Mouse (Mus musculus) C2C12 (cell line): ENCODE data around the gene Gm6096. TPM values are rescaled to one million over a fixed set of nuclear protein-coding genes. Genes with fewer than 3 reads are reported as not detected.
"Not testable (repeated sequence)": the region's sequence is repeated elsewhere in the genome, so short reads cannot be mapped to it uniquely, and the experiment has no call there.

Experiments
- H3K27me3 ChIP-seq: one replicate; pipeline ENCODE4 v1.6.1; 2011; ENCODE audit not compliant: control insufficient read depth, insufficient read depth, insufficient read length
- H3K36me3 ChIP-seq: one replicate; pipeline ENCODE4 v1.6.1; 2011; ENCODE audit not compliant: control insufficient read depth, insufficient read depth
- H3K4me3 ChIP-seq: one replicate; pipeline ENCODE4 v1.5.1; 2011; ENCODE audit warnings: mild to moderate bottlenecking, control low read depth; ENCODE audit not compliant: poor library complexity, insufficient read depth, severe bottlenecking
- H3K79me2 ChIP-seq: one replicate; pipeline ENCODE4 v1.6.1; 2011; ENCODE audit not compliant: control insufficient read depth, insufficient read depth
- H3K79me3 ChIP-seq: one replicate; pipeline ENCODE4 v1.6.1; 2011; ENCODE audit warnings: low read depth, control low read depth
- H3ac ChIP-seq: one replicate; pipeline ENCODE3; 2011; ENCODE audit warnings: low read depth; ENCODE audit not compliant: control insufficient read depth, insufficient read length
- CEBPB ChIP-seq: IDR thresholded peaks from one replicate; pipeline ENCODE4 v1.6.1; 2011; ENCODE audit warnings: low read depth, mild to moderate bottlenecking, control low read depth, moderate library complexity
- CTCF ChIP-seq: IDR thresholded peaks from one replicate; pipeline ENCODE4 v1.5.1; 2011; ENCODE audit not compliant: control insufficient read depth, insufficient read depth, insufficient read length
- FOSL1 ChIP-seq: IDR thresholded peaks from one replicate; pipeline ENCODE4 v1.8.0; 2011; ENCODE audit warnings: mild to moderate bottlenecking, low read length; ENCODE audit not compliant: poor library complexity, insufficient read depth, severe bottlenecking
- MAX ChIP-seq: IDR thresholded peaks from one replicate; pipeline ENCODE4 v1.6.1; 2011; ENCODE audit warnings: mild to moderate bottlenecking, control low read depth
- MYOD1 ChIP-seq: IDR thresholded peaks from one replicate; pipeline ENCODE4 v1.6.1; 2011; ENCODE audit warnings: low read depth; ENCODE audit not compliant: control insufficient read depth, insufficient read length
- MYOG ChIP-seq: IDR thresholded peaks from one replicate; pipeline ENCODE4 v1.6.1; 2011; ENCODE audit not compliant: control insufficient read depth, insufficient read length; ENCODE audit errors: extremely low read depth
- USF1 ChIP-seq: IDR thresholded peaks from one replicate; pipeline ENCODE4 v1.6.1; 2011; ENCODE audit warnings: low read depth, mild to moderate bottlenecking, control low read depth, moderate library complexity
- long read RNA-seq, 2 experiments: library from polyadenylated mRNA; unstranded; transcript quantifications; one replicate each; pipeline ENCODE4 v2.0.0; 2019 to 2020
- polyA plus RNA-seq: library from polyadenylated mRNA; unstranded; fragments of >200 nt; fragmentation: generic; extraction: Trizol; gene quantifications from one replicate; pipeline ENCODE4 v1.2.1, GENCODE M21; 2012; ENCODE audit warnings: missing spikeins

Gm6096 gene
- 0.11 TPM for polyA plus RNA-seq
- long read RNA-seq, experiment 1, result 0 reads
- long read RNA-seq, experiment 2, result 0 reads

DNA sequence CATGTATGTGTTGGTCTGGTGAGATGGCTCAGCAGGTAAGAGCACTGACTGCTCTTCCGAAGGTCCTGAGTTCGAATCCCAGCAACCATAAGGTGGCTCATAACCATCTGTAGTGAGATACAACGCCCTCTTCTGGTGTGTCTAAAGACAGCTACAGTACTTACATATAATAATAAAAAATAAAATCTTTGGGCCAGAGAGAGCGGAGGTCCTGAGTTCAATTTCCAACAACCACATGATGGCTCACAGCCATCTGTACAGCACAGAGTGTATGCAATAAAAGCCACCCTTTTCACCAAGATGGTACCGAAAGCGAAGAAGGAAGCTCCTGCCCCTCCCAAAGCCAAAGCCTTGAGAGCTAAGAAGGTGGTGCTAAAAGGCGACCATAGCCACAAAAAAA lies at the start of gene Gm6096:
TSS of gene Gm6096 (plus strand) at position 301 of the 400 bp plus-strand sequence.
- Histone ChIP-seq H3K4me3 (no peak within 1 kb of the TSS), H3K36me3 (peaks cover 69% of the 10 kb centered on the region), H3ac (no peak within 1 kb of the TSS), H3K27me3 (no peaks in the 10 kb centered on the region), H3K79me2 (no peaks in the 10 kb centered on the region), H3K79me3 (peaks cover 3% of the 10 kb centered on the region)
- TF ChIP-seq CTCF (no peak), USF1 (no peak), MYOG (no peak), CEBPB (no peak), MYOD1 (no peak), FOSL1 (no peak), MAX (no peak)

DNA sequence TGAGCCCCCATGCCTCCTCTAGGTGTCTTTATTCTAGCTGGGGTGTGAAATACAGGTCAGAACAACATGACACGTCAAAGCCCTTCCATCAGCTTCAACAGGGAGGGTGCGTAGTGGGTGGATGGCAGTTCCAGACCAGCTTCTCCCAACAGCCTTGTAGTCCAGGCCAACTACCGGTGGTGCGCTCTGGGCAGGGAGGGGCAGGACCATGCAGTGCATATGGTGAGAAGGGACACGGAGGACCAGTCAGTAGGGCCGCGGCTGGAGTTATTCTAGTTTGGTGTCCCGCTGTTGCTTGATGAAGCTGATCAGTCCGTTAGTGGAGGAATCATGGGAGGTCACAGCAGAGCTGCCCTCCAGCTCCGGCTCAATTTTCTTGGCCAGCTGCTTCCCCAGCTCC lies 48.7 kb upstream of the Gm6096 start:
- H3K27me3 ChIP-seq, H3K79me2 ChIP-seq, H3K79me3 ChIP-seq, H3K4me3 ChIP-seq, H3ac ChIP-seq: not testable (repeated sequence)
- peaks cover 67% of the 10 kb centered on the region for H3K36me3 ChIP-seq

GRCm38 (mm10) chr7:34206331-34206730 lies 44.5 kb upstream of the Gm6096 start:
- Histone ChIP-seq H3K79me2 (no peaks in the 10 kb centered on the region), H3ac (no peak overlapping the region), H3K27me3 (no peaks in the 10 kb centered on the region), H3K4me3 (no peak overlapping the region), H3K36me3 (peaks cover 94% of the 10 kb centered on the region), H3K79me3 (no peaks in the 10 kb centered on the region)
- TF ChIP-seq FOSL1, result no peak

DNA sequence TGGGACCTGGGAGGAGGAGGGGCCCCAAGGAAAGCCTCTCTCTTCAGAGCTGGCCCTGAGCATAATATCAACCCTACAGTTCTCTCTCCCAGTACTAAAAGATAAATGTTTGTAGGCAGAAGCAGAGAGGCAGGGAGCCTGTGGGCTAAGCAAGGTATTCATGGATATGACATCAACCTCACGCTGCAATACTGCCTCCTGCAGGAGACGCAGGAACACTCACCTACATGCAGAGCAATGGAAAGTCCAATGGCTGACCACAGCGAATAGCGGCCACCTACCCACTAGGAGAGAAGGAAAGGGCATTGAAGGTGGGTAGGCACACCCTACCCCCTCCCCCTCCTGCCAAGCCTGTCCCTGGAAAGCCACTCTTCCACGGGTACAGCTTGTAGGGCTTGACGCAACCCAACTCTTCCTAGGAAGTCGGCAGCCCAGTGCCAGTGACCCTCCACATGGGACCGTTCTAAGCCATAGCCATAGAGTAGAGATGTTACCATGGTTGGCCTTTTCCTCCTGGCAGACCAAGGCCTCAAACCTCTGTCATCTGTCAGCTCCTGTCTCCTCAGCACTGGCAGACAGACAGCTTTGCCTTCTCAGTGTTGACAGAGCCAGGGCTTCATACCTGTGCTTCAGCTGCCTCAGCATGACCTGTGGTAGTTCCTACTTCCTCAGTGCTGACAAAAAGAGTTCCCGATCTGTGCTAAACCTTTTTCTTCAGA lies 42.7 kb upstream of the Gm6096 start:
- peaks cover 94% of the 10 kb centered on the region for H3K36me3 ChIP-seq

DNA sequence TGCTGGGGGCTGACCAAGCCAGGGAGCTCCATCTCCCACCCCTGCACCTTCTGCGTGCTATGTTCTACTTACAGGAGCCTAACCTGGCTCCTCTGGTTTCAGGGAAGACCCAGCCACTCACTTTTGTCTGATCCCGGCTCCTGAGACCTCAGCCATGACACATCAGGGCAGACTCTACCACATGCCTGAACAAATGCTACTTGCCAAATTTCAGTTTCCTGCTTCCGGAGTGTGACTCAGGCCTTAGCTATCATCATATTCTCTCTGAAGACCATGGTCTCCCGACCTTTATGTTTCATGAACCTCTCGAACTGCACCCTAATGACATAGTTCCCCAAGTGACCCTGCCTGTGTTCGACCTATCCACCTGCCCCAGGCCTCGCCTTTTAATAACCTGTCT lies 37.6 kb upstream of the Gm6096 start:
- Histone ChIP-seq H3K36me3 (peaks cover 92% of the 10 kb centered on the region), H3K27me3 (no peaks in the 10 kb centered on the region), H3ac (no peak overlapping the region), H3K79me2 (no peaks in the 10 kb centered on the region), H3K79me3 (no peaks in the 10 kb centered on the region), H3K4me3 (no peak overlapping the region)
- TF ChIP-seq MYOD1 (no peak), MYOG (no peak), CTCF (no peak), MAX (no peak), FOSL1 (no peak), CEBPB (no peak), USF1 (no peak)

More for the DNA sequence above, 42.7 kb upstream of the Gm6096 start:
- Histone ChIP-seq H3ac (no peak overlapping the region), H3K79me2 (no peaks in the 10 kb centered on the region), H3K27me3 (no peaks in the 10 kb centered on the region), H3K79me3 (no peaks in the 10 kb centered on the region), H3K4me3 (no peak overlapping the region)
- TF ChIP-seq CTCF (no peak), CEBPB (no peak), MYOG (no peak), MYOD1 (no peak), USF1 (no peak), MAX (no peak), FOSL1 (no peak)

- Histone ChIP-seq H3K27me3 (no peaks in the 10 kb centered on the region), H3K4me3 (no peak overlapping the region), H3K79me2 (no peaks in the 10 kb centered on the region), H3K79me3 (no peaks in the 10 kb centered on the region), H3ac (no peak overlapping the region), H3K36me3 (peaks cover 92% of the 10 kb centered on the region)
- TF ChIP-seq FOSL1, result no peak
- no peak for TF ChIP-seq USF1
- no peak for TF ChIP-seq MYOD1
- TF ChIP-seq MAX, result no peak
- TF ChIP-seq CEBPB, result no peak
- no peak for TF ChIP-seq MYOG
- no peak for TF ChIP-seq CTCF
These were observed 36.2 kb upstream of the Gm6096 start for GRCm38 (mm10) chr7:34214644-34215043.
